Mouse (Mus musculus): Measurements from ENCODE around the gene Msi2. TPM values are rescaled to one million over a fixed set of nuclear protein-coding genes. Genes with fewer than 3 reads are reported as not detected.

Gene Msi2
- polyA plus RNA-seq, 1 experiment from 2014 or later, result 17.9 TPM

GRCm38 (mm10) chr11:88728508-88728890, 10.2 kb upstream of the Msi2 start:
- Histone ChIP-seq H3K4me3 (ENCODE audit: low read depth, low read length) (no peak overlapping the region), H3K36me3 (ENCODE audit: control insufficient read depth, insufficient read depth, low read length) (no peaks in the 10 kb centered on the region), H3K4me1 (ENCODE audit: control insufficient read depth, insufficient read depth, low read length) (peaks cover 9% of the 10 kb centered on the region; the same call in 1 of the 2 replicates), H3K4me2 (replicated peaks; ENCODE audit: low read depth, low read length) (no peak overlapping the region), H3K27ac (ENCODE audit: low read length) (no peak overlapping the region), H3K9me3 (ENCODE audit: control insufficient read depth, low read depth, low read length) (no peaks in the 10 kb centered on the region), H3K27me3 (ENCODE audit: control insufficient read depth, insufficient read depth, low read length) (no peaks in the 10 kb centered on the region), H3K9ac (replicated peaks; ENCODE audit: low read depth, low read length) (no peak overlapping the region)
- no peak for ATAC-seq (ENCODE audit: insufficient number of reproducible peaks, insufficient read depth, low FRiP score, low read depth)
- 2% methylated on average over 6 of the region's 6 CpGs for WGBS

- Histone ChIP-seq H3K4me2 (replicated peaks; ENCODE audit: low read depth, low read length) (no peak overlapping the region), H3K27me3 (ENCODE audit: control insufficient read depth, insufficient read depth, low read length) (no peaks in the 10 kb centered on the region), H3K36me3 (ENCODE audit: control insufficient read depth, insufficient read depth, low read length) (no peaks in the 10 kb centered on the region), H3K4me3 (ENCODE audit: low read depth, low read length) (no peak overlapping the region), H3K27ac (ENCODE audit: low read length) (no peak overlapping the region), H3K9ac (replicated peaks; ENCODE audit: low read depth, low read length) (no peak overlapping the region), H3K9me3 (ENCODE audit: control insufficient read depth, low read depth, low read length) (no peaks in the 10 kb centered on the region), H3K4me1 (ENCODE audit: control insufficient read depth, insufficient read depth, low read length) (peaks cover 9% of the 10 kb centered on the region; the same call in 1 of the 2 replicates)
- 41% methylated on average over 20 of the region's 20 CpGs for WGBS
- ATAC-seq (ENCODE audit: insufficient number of reproducible peaks, insufficient read depth, low FRiP score, low read depth), result no peak; the same call in 1 of the 2 replicates
Measured at GRCm38 (mm10) chr11:88727768-88728507, 9.6 kb upstream of the Msi2 start.

DNA sequence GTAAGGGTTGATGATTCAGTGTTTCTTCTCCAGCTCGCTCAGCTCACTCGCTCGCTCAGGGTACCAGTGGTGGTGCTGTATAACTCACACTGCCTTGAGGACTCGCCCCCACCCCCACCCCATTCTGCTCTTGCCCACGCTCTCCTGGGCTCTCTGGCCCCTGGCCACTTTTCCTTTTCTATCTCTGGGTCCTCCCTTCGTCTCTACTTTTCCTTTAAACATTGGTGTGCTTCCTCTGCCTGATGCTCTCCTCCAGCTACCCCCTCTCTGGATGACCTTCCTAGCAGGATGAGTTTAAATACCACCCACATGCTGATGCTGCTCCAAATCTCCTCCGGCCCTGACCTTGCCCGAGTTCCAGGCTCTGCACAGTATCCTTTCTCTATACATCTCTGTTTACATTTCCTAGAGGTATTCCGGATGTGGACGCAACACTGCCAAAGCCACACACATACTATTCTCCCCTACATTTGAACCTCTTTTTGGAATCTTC, 2.9 kb upstream of the Msi2 start:
- no peak overlapping the region for H3K4me2 ChIP-seq (replicated peaks; ENCODE audit: low read depth, low read length)
- no peaks in the 10 kb centered on the region for H3K27me3 ChIP-seq (ENCODE audit: control insufficient read depth, insufficient read depth, low read length)
- no peaks in the 10 kb centered on the region for H3K36me3 ChIP-seq (ENCODE audit: control insufficient read depth, insufficient read depth, low read length)
- 31% methylated on average over 10 of the region's 10 CpGs for WGBS
- H3K4me3 ChIP-seq (ENCODE audit: low read depth, low read length), result no peak overlapping the region
- no peaks in the 10 kb centered on the region for H3K9me3 ChIP-seq (ENCODE audit: control insufficient read depth, low read depth, low read length)
- ATAC-seq (ENCODE audit: insufficient number of reproducible peaks, insufficient read depth, low FRiP score, low read depth), result no peak
- no peak overlapping the region for H3K9ac ChIP-seq (replicated peaks; ENCODE audit: low read depth, low read length)
- no peak overlapping the region for H3K27ac ChIP-seq (ENCODE audit: low read length)
- peaks cover 7% of the 10 kb centered on the region; the same call in 1 of the 2 replicates for H3K4me1 ChIP-seq (ENCODE audit: control insufficient read depth, insufficient read depth, low read length)

- no peak for ATAC-seq (ENCODE audit: insufficient number of reproducible peaks, insufficient read depth, low FRiP score, low read depth)
- 74% methylated on average over 13 of the region's 13 CpGs for WGBS
- Histone ChIP-seq H3K27me3 (ENCODE audit: control insufficient read depth, insufficient read depth, low read length) (no peaks in the 10 kb centered on the region), H3K4me3 (ENCODE audit: low read depth, low read length) (no peak overlapping the region), H3K9ac (replicated peaks; ENCODE audit: low read depth, low read length) (no peak overlapping the region), H3K27ac (ENCODE audit: low read length) (no peak overlapping the region), H3K4me1 (ENCODE audit: control insufficient read depth, insufficient read depth, low read length) (peaks cover 13% of the 10 kb centered on the region; the same call in 1 of the 2 replicates), H3K9me3 (ENCODE audit: control insufficient read depth, low read depth, low read length) (no peaks in the 10 kb centered on the region), H3K36me3 (ENCODE audit: control insufficient read depth, insufficient read depth, low read length) (no peaks in the 10 kb centered on the region), H3K4me2 (replicated peaks; ENCODE audit: low read depth, low read length) (no peak overlapping the region)
Measured at GRCm38 (mm10) chr11:88720261-88721143, 2.2 kb upstream of the Msi2 start.

GRCm38 (mm10) chr11:88719601-88720000, 1.3 kb upstream of the Msi2 start:
- no peak for ATAC-seq (ENCODE audit: insufficient number of reproducible peaks, insufficient read depth, low FRiP score, low read depth)
- Histone ChIP-seq H3K4me1 (ENCODE audit: control insufficient read depth, insufficient read depth, low read length) (peaks cover 21% of the 10 kb centered on the region; the same call in 1 of the 2 replicates), H3K4me3 (ENCODE audit: low read depth, low read length) (no peak overlapping the region), H3K9ac (replicated peaks; ENCODE audit: low read depth, low read length) (no peak overlapping the region), H3K9me3 (ENCODE audit: control insufficient read depth, low read depth, low read length) (no peaks in the 10 kb centered on the region), H3K4me2 (replicated peaks; ENCODE audit: low read depth, low read length) (peak overlapping the region; percentile 80; the same call in 1 of the 2 replicates), H3K36me3 (ENCODE audit: control insufficient read depth, insufficient read depth, low read length) (no peaks in the 10 kb centered on the region), H3K27ac (ENCODE audit: low read length) (no peak overlapping the region), H3K27me3 (ENCODE audit: control insufficient read depth, insufficient read depth, low read length) (no peaks in the 10 kb centered on the region)
- 57% methylated on average over 3 of the region's 3 CpGs for WGBS

DNA sequence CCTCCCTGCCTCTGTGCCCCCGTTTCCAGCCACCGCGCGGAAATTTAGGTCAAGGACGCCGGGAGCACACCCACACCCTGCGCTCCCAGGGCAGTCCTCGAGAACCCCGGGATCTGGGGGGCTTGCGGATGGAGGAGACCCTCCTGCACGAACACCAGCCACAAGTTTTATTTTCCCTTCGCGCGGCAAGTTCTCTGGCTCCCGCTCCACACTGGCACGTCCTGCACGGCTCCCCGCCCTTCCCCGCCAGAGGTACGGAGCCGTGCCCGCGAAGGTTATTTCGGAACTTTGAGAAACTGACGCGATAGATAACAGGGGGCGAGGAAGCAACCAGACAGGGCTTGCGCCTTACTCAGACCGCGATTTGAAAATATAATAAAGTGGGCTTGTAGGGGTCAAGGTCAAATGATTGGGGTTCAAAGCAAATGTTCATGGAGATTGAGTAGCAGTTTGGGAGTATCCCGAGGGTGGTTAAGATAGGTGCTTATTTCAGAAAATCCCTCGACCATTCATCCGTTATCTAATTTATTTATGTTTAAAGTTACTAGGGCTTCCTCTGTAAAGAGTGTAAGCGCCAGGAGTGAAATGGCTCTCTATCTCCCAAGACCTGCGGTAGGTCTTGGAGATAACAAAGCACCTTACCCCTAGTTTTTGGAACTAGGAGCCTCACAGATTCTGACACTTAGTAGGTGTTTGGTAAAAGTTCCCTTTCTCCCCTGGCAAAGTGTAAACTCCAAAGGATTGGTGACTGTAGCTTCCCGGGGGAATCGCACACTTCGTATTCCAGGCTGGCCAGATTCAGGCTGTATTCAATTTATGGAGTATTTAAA, 668 bp upstream of the Msi2 start:
- H3K4me1 ChIP-seq (ENCODE audit: control insufficient read depth, insufficient read depth, low read length), result peaks cover 23% of the 10 kb centered on the region; the same call in 1 of the 2 replicates
- H3K27ac ChIP-seq (ENCODE audit: low read length), result peak overlapping the region; percentile 85
- no peaks in the 10 kb centered on the region for H3K27me3 ChIP-seq (ENCODE audit: control insufficient read depth, insufficient read depth, low read length)
- H3K9me3 ChIP-seq (ENCODE audit: control insufficient read depth, low read depth, low read length), result no peaks in the 10 kb centered on the region
- peak overlapping the region; percentile 72 for H3K9ac ChIP-seq (replicated peaks; ENCODE audit: low read depth, low read length)
- peak; percentile 25; the same call in 1 of the 2 replicates for ATAC-seq (ENCODE audit: insufficient number of reproducible peaks, insufficient read depth, low FRiP score, low read depth)
- H3K4me2 ChIP-seq (replicated peaks; ENCODE audit: low read depth, low read length), result peak overlapping the region; percentile 80
- H3K36me3 ChIP-seq (ENCODE audit: control insufficient read depth, insufficient read depth, low read length), result no peaks in the 10 kb centered on the region
- 6% methylated on average over 38 of the region's 38 CpGs for WGBS
- H3K4me3 ChIP-seq (ENCODE audit: low read depth, low read length), result peak overlapping the region; percentile 93

DNA sequence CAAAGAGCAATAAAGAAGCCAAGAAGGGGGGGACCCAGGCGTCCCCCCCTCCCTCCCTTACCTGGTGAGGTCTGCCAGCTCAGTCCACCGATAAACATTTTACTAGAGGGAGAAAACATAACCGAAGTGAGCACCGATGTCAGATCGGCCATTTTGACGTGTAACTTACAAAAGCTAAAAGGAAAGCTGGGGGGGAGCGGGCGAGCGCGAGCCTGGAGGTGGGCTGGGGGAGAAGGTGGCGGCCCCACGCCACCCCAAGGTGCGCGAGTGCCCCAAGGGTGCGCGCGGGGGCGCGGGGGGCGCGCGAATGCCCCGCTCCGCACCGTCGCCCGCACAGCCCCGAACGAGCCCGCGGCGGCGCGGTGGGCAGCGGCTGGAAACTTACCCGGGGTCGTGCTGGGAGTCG, 666 bp downstream of the Msi2 start:
- H3K27me3 ChIP-seq (ENCODE audit: control insufficient read depth, insufficient read depth, low read length), result no peaks in the 10 kb centered on the region
- H3K4me1 ChIP-seq (ENCODE audit: control insufficient read depth, insufficient read depth, low read length), result peaks cover 23% of the 10 kb centered on the region; the same call in 1 of the 2 replicates
- H3K9me3 ChIP-seq (ENCODE audit: control insufficient read depth, low read depth, low read length), result no peaks in the 10 kb centered on the region
- H3K9ac ChIP-seq (replicated peaks; ENCODE audit: low read depth, low read length), result peak overlapping the region; percentile 96
- no peaks in the 10 kb centered on the region for H3K36me3 ChIP-seq (ENCODE audit: control insufficient read depth, insufficient read depth, low read length)
- peak; percentile 18; the same call in 1 of the 2 replicates for ATAC-seq (ENCODE audit: insufficient number of reproducible peaks, insufficient read depth, low FRiP score, low read depth)
- WGBS, result 0% methylated on average over 33 of the region's 38 CpGs
- H3K27ac ChIP-seq (ENCODE audit: low read length), result peak overlapping the region; percentile 86
- peak overlapping the region; percentile 93 for H3K4me3 ChIP-seq (ENCODE audit: low read depth, low read length)
- peak overlapping the region; percentile 90 for H3K4me2 ChIP-seq (replicated peaks; ENCODE audit: low read depth, low read length)

Measured in stomach, embryonic 14.5 days (tissue).